Mouse (Mus musculus): ENCODE data around the gene Dnm2. TPM values are rescaled to one million over a fixed set of nuclear protein-coding genes. Genes with fewer than 3 reads are reported as not detected.

Dnm2 gene
- polyA plus RNA-seq, 1 experiment from 2014 or later = 60.6 TPM

GRCm38 (mm10) chr9:21449710-21450109 lies 25.0 kb downstream of the Dnm2 start:
- H3K4me2 ChIP-seq = no peak overlapping the region
- H3K4me1 ChIP-seq (ENCODE audit: control insufficient read depth, insufficient read depth, low read length) = no peaks in the 10 kb centered on the region
- 89% methylated on average over 2 of the region's 2 CpGs for WGBS
- H3K9ac ChIP-seq (ENCODE audit: low read length) = no peak overlapping the region
- ATAC-seq (ENCODE audit: low FRiP score) (no peak), DNase-seq (ENCODE audit: low spot score, missing footprints) (no peak)
- H3K27me3 ChIP-seq (ENCODE audit: control insufficient read depth, insufficient read depth, low read length) = no peaks in the 10 kb centered on the region
- H3K27ac ChIP-seq (ENCODE audit: low read depth, low read length) = no peak overlapping the region
- no peaks in the 10 kb centered on the region for H3K36me3 ChIP-seq (ENCODE audit: control insufficient read depth, insufficient read depth, low read length)
- H3K9me3 ChIP-seq (ENCODE audit: control insufficient read depth, low read length) = no peaks in the 10 kb centered on the region
- no peak overlapping the region for H3K4me3 ChIP-seq (ENCODE audit: low read depth, low read length)

GRCm38 (mm10) chr9:21450270-21450669 lies 25.6 kb downstream of the Dnm2 start:
- H3K9ac ChIP-seq (ENCODE audit: low read length) = no peak overlapping the region
- no peak overlapping the region for H3K27ac ChIP-seq (ENCODE audit: low read depth, low read length)
- DNase-seq (ENCODE audit: low spot score, missing footprints) (no peak), ATAC-seq (ENCODE audit: low FRiP score) (no peak)
- H3K9me3 ChIP-seq (ENCODE audit: control insufficient read depth, low read length) = no peaks in the 10 kb centered on the region
- 91% methylated on average over 3 of the region's 3 CpGs for WGBS
- H3K4me2 ChIP-seq = no peak overlapping the region
- no peaks in the 10 kb centered on the region for H3K36me3 ChIP-seq (ENCODE audit: control insufficient read depth, insufficient read depth, low read length)
- H3K27me3 ChIP-seq (ENCODE audit: control insufficient read depth, insufficient read depth, low read length) = no peaks in the 10 kb centered on the region
- H3K4me3 ChIP-seq (ENCODE audit: low read depth, low read length) = no peak overlapping the region
- H3K4me1 ChIP-seq (ENCODE audit: control insufficient read depth, insufficient read depth, low read length) = no peaks in the 10 kb centered on the region

- Histone ChIP-seq H3K9ac (ENCODE audit: low read length) (no peak overlapping the region), H3K4me2 (no peak overlapping the region), H3K4me1 (ENCODE audit: control insufficient read depth, insufficient read depth, low read length) (no peaks in the 10 kb centered on the region), H3K36me3 (ENCODE audit: control insufficient read depth, insufficient read depth, low read length) (no peaks in the 10 kb centered on the region), H3K27ac (ENCODE audit: low read depth, low read length) (no peak overlapping the region), H3K4me3 (ENCODE audit: low read depth, low read length) (no peak overlapping the region), H3K27me3 (ENCODE audit: control insufficient read depth, insufficient read depth, low read length) (no peaks in the 10 kb centered on the region), H3K9me3 (ENCODE audit: control insufficient read depth, low read length) (no peaks in the 10 kb centered on the region)
- no peak for ATAC-seq (ENCODE audit: low FRiP score)
- no peak for DNase-seq (ENCODE audit: low spot score, missing footprints)
- 93% methylated on average over 8 of the region's 8 CpGs for WGBS
Measured at GRCm38 (mm10) chr9:21451391-21451790, 26.7 kb downstream of the Dnm2 start.

- DNase-seq (ENCODE audit: low spot score, missing footprints) (no peak), ATAC-seq (ENCODE audit: low FRiP score) (no peak)
- Histone ChIP-seq H3K4me3 (ENCODE audit: low read depth, low read length) (no peak overlapping the region), H3K4me1 (ENCODE audit: control insufficient read depth, insufficient read depth, low read length) (no peaks in the 10 kb centered on the region), H3K27me3 (ENCODE audit: control insufficient read depth, insufficient read depth, low read length) (no peaks in the 10 kb centered on the region), H3K4me2 (no peak overlapping the region), H3K9me3 (ENCODE audit: control insufficient read depth, low read length) (no peaks in the 10 kb centered on the region), H3K36me3 (ENCODE audit: control insufficient read depth, insufficient read depth, low read length) (no peaks in the 10 kb centered on the region), H3K9ac (ENCODE audit: low read length) (no peak overlapping the region), H3K27ac (ENCODE audit: low read depth, low read length) (no peak overlapping the region)
- 80% methylated on average over 8 of the region's 8 CpGs for WGBS
Measured at GRCm38 (mm10) chr9:21451870-21452269, 27.2 kb downstream of the Dnm2 start.

GRCm38 (mm10) chr9:21453003-21453402 lies 28.3 kb downstream of the Dnm2 start:
- Histone ChIP-seq H3K4me2 (no peak overlapping the region), H3K4me3 (ENCODE audit: low read depth, low read length) (no peak overlapping the region), H3K9me3 (ENCODE audit: control insufficient read depth, low read length) (no peaks in the 10 kb centered on the region), H3K36me3 (ENCODE audit: control insufficient read depth, insufficient read depth, low read length) (no peaks in the 10 kb centered on the region), H3K4me1 (ENCODE audit: control insufficient read depth, insufficient read depth, low read length) (no peaks in the 10 kb centered on the region), H3K9ac (ENCODE audit: low read length) (no peak overlapping the region), H3K27me3 (ENCODE audit: control insufficient read depth, insufficient read depth, low read length) (no peaks in the 10 kb centered on the region), H3K27ac (ENCODE audit: low read depth, low read length) (no peak overlapping the region)
- 91% methylated on average over 7 of the region's 7 CpGs for WGBS
- DNase-seq (ENCODE audit: low spot score, missing footprints) (no peak), ATAC-seq (ENCODE audit: low FRiP score) (no peak)

- Histone ChIP-seq H3K27me3 (ENCODE audit: control insufficient read depth, insufficient read depth, low read length) (no peaks in the 10 kb centered on the region), H3K4me1 (ENCODE audit: control insufficient read depth, insufficient read depth, low read length) (no peaks in the 10 kb centered on the region), H3K4me3 (ENCODE audit: low read depth, low read length) (no peak overlapping the region), H3K9me3 (ENCODE audit: control insufficient read depth, low read length) (no peaks in the 10 kb centered on the region), H3K4me2 (no peak overlapping the region), H3K36me3 (ENCODE audit: control insufficient read depth, insufficient read depth, low read length) (no peaks in the 10 kb centered on the region), H3K9ac (ENCODE audit: low read length) (no peak overlapping the region), H3K27ac (ENCODE audit: low read depth, low read length) (no peak overlapping the region)
- WGBS = 91% methylated on average over 2 of the region's 2 CpGs
- ATAC-seq (ENCODE audit: low FRiP score) (no peak), DNase-seq (ENCODE audit: low spot score, missing footprints) (no peak)
Measured at GRCm38 (mm10) chr9:21453459-21453858, 28.8 kb downstream of the Dnm2 start.

GRCm38 (mm10) chr9:21454556-21454955 lies 29.8 kb downstream of the Dnm2 start:
- ATAC-seq (ENCODE audit: low FRiP score) (no peak), DNase-seq (ENCODE audit: low spot score, missing footprints) (no peak)
- H3K9ac ChIP-seq (ENCODE audit: low read length) = no peak overlapping the region
- no peak overlapping the region for H3K27ac ChIP-seq (ENCODE audit: low read depth, low read length)
- no peaks in the 10 kb centered on the region for H3K9me3 ChIP-seq (ENCODE audit: control insufficient read depth, low read length)
- H3K36me3 ChIP-seq (ENCODE audit: control insufficient read depth, insufficient read depth, low read length) = no peaks in the 10 kb centered on the region
- H3K4me2 ChIP-seq = no peak overlapping the region
- H3K4me1 ChIP-seq (ENCODE audit: control insufficient read depth, insufficient read depth, low read length) = no peaks in the 10 kb centered on the region
- no peak overlapping the region for H3K4me3 ChIP-seq (ENCODE audit: low read depth, low read length)
- no peaks in the 10 kb centered on the region for H3K27me3 ChIP-seq (ENCODE audit: control insufficient read depth, insufficient read depth, low read length)
- WGBS = 85% methylated on average over 4 of the region's 4 CpGs

- Histone ChIP-seq H3K4me3 (ENCODE audit: low read depth, low read length) (no peak overlapping the region), H3K9me3 (ENCODE audit: control insufficient read depth, low read length) (no peaks in the 10 kb centered on the region), H3K27me3 (ENCODE audit: control insufficient read depth, insufficient read depth, low read length) (no peaks in the 10 kb centered on the region), H3K27ac (ENCODE audit: low read depth, low read length) (no peak overlapping the region), H3K4me1 (ENCODE audit: control insufficient read depth, insufficient read depth, low read length) (no peaks in the 10 kb centered on the region), H3K36me3 (ENCODE audit: control insufficient read depth, insufficient read depth, low read length) (no peaks in the 10 kb centered on the region), H3K4me2 (no peak overlapping the region), H3K9ac (ENCODE audit: low read length) (no peak overlapping the region)
- 69% methylated on average over 4 of the region's 4 CpGs for WGBS
- ATAC-seq (ENCODE audit: low FRiP score) (no peak), DNase-seq (ENCODE audit: low spot score, missing footprints) (no peak)
Measured at GRCm38 (mm10) chr9:21455103-21455770, 30.5 kb downstream of the Dnm2 start.

GRCm38 (mm10) chr9:21456246-21456929 lies 31.7 kb downstream of the Dnm2 start:
- Histone ChIP-seq H3K9ac (ENCODE audit: low read length) (no peak overlapping the region), H3K36me3 (ENCODE audit: control insufficient read depth, insufficient read depth, low read length) (no peaks in the 10 kb centered on the region), H3K4me1 (ENCODE audit: control insufficient read depth, insufficient read depth, low read length) (no peaks in the 10 kb centered on the region), H3K4me3 (ENCODE audit: low read depth, low read length) (no peak overlapping the region), H3K4me2 (no peak overlapping the region), H3K9me3 (ENCODE audit: control insufficient read depth, low read length) (no peaks in the 10 kb centered on the region), H3K27ac (ENCODE audit: low read depth, low read length) (no peak overlapping the region), H3K27me3 (ENCODE audit: control insufficient read depth, insufficient read depth, low read length) (no peaks in the 10 kb centered on the region)
- no peak for DNase-seq (ENCODE audit: low spot score, missing footprints)
- no peak for ATAC-seq (ENCODE audit: low FRiP score)
- 94% methylated on average over 7 of the region's 7 CpGs for WGBS
